Mouse (Mus musculus): ENCODE measurements around the gene Mucl3.

Gene Mucl3

DNA sequence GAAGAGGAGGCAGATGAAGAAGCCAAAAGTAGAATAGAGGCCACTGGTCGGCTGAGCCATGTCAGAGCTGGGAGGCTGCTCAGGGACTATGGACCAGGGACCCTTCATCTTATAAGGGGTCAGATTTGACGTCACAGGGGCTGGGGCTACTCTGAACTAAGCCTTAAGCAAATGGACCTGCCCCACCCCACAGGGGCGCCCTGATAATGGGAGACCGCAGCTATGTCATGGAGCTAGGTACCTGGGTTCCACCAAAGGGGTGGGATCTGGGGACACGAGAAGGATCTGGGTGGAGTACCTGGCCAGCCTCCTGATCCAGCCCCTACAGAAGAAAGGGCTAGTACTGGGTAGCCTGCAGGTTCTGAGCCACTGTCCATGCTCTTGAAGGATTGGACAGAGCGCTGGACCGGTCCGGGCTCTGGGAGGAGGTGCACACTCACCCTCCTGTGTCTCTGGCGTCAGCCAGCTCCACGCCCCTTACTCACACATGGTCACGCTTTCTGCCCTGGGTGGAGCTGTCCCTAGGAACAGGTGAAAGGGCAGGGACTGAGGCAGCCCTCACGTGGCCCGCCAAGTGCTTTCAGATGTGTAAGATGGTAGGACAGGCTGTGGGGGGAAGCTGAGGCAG is at the start of gene Mucl3:
Mucl3 (minus strand) TSS at position 87 of the 628 bp plus-strand sequence.
- no peak for DNase-seq (ENCODE audit: low spot score)

DNA sequence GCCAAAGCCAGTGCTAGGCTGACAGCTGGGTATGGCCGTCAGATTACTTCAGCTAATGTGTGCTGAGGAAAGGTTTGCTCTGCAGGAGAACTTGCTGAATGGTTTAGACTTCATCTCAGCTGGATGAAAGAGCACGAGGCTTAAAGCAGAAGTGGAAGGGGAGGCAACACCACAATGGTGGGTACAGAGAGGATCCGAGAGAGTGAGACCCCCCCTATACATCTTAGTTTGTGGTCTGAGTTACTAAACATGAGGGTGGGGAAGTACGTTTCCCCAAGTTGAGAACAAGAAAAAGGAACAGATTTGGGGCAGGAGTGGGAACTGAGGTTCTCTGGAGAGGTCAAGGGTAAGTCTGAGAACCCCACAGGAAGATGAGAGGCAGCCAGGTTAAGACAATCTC is 48.9 kb upstream of the Mucl3 start:
- DNase-seq (ENCODE audit: low spot score) = no peak

- DNase-seq (ENCODE audit: low spot score) = no peak
These were observed 48.3 kb upstream of the Mucl3 start for GRCm38 (mm10) chr17:35691811-35692210.

- no peak for DNase-seq (ENCODE audit: low spot score)
These were observed 46.6 kb upstream of the Mucl3 start for GRCm38 (mm10) chr17:35689936-35690645.

DNA sequence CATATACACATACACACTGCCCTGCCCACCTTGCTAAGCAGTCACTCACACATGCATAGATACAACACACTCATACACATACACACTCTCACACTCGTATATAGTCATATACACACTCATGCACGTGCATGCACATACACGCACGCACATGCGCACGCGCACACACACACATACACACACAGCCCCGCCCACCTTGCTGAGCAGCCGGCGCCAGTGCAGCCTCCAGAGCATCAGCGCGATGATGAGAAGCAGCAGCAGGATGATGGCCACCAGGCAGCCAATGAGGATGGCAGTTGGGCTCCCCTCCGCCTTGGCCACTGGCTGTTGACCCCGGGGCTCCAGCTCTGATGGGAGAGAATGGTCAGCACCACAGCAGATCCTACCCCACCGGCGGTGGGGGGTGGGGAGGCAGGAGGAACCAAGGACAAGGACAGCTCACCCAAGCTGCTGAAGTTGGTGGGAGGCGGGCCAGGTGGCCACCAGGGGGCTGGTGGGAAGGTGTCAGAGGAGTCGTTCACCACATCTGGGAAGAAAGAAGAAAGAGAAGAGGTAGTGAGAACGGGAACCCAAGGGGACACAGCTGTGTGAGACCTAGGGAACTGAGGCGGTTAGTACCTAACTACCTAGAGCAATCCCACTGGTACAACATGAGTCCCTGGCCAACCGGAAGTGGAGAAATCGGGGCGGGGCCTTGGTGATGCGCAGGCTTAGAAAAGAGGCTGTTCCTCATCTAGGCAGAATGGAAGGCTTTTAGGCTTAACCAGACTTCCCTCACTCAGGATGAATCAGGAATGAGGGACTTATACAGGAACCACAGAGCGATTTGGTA is 45.1 kb upstream of the Mucl3 start:
- no peak for DNase-seq (ENCODE audit: low spot score)

GRCm38 (mm10) chr17:35685061-35685460 is 41.6 kb upstream of the Mucl3 start:
- no peak for DNase-seq (ENCODE audit: low spot score)

DNA sequence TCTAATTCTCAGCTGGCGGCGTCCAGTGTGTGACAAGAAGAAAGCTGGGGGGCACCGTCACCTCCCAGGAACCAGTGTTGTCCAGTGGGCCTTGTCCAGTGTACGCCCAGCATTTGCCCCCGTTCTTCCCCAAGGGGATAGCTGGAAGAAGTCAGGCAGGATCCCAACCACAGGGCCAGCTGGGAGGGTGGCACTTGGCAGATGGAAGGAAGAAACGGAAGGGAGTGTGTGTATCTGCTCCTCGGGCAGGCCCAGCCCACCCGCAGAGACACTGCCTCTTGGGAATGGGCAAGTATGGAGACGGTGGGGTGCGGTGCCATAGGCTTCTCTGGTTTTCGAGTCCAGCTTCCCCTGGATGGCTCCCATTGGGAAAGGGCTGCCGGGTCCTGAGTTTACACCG is 38.5 kb upstream of the Mucl3 start:
- no peak for DNase-seq (ENCODE audit: low spot score)

DNA sequence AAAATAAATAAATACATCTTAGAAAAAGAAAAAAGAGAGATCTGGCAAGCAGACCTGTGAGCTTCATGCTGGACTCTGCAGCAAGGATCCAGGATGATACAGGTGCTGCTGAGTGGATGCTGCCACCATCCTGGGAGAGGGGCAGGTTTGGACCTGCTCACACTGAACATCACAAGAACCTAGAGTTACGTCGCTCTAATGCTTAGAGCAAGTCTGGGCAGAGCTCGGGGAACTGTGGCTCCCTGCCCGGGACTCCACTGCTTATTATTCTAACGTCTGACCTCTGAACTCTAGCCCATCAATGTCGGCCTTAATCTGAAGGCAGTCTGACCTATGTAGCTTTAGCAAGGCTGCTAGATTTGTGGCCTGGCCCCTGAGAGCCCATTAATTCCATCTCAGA is 37.1 kb upstream of the Mucl3 start:
- DNase-seq (ENCODE audit: low spot score) = no peak

- DNase-seq (ENCODE audit: low spot score) = peak; percentile 95
These were observed 30.0 kb upstream of the Mucl3 start, which contains the start of gene Gtf2h4 for GRCm38 (mm10) chr17:35673416-35674035. Gtf2h4 (minus strand) TSS chr17:35673739.

DNA sequence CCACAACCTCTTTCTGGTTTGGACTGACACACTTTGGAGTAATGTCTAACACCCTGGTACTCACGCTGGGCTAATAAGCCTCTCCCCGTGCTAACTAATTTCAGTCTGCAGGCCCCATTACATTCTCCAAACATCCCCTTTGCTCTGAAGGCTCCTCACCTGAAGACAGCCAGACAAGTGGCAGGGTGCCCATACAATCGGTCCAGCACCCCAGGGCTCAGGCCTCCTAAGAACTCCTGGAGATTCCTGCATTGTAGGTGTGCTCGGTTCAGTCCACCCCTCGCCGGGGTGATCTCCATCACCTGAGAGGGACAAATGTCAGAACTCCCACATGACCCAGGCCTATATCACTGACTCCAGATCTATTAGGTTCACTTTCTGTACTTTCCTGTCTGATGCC is 29.0 kb upstream of the Mucl3 start:
- no peak for DNase-seq (ENCODE audit: low spot score)

DNA sequence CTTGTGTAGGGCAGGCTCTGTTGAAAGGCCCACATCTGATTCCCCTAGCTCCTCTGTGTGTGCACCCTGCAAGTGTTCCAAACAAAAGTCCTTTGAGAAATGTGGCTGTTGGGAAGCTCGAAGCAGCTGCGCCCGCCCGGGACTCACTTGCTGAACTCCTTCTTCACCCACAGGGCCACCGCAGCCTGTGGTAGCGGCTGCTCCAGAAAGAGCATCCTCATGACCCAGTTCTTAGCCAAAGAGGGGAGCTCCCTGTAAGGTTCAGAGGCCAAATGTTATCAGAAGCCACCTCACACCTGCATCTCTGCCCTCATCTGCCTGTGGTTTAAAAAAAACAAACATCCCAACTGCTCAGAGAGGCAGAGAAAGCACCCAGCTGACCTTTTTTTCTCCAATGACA is 28.4 kb upstream of the Mucl3 start:
- DNase-seq (ENCODE audit: low spot score) = no peak

DNA sequence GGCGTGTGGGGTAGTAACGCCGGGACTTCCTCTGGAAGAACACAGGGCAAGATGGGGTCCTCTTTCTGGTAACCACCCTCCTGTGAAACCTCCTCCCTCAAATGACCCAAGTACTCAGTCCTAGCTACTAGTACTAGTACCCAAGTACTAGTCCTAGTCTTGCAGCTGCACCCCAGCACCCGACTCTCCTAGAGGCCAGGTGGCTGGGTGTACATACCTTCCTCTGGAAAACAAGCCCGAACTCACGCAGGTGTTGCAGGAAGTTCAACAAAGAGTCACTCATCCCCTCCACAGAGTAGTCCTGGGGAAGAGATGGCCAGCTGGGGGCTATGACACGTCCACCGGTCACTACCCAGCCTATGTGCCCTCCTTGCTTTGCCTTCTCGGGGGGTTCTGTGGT is 26.2 kb upstream of the Mucl3 start:
- no peak for DNase-seq (ENCODE audit: low spot score)

GRCm38 (mm10) chr17:35667334-35668065 is 24.0 kb upstream of the Mucl3 start, which contains the start of gene Vars2:
Vars2 (minus strand) TSS chr17:35667592.
- peak; percentile 96 for DNase-seq (ENCODE audit: low spot score)

DNA sequence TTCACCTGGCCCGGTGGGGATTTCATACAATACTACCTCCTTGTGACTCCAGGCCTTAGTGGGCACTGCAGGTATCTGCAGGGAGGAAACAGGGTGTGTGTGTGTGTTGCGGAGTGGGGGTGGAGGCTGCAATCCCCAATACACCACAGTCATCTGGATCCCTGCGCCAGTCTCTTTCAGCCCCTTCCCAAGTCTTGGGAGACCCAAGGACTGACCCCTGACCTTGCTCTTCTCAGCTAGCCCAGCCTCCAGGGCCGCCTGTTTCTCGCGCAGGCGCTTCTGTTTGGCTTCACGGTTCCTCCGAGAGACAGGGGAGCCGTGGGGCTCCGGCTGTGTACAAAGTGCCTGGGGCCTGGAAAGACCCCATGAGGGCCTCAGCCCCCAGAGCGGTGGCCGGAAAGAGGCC is 23.4 kb upstream of the Mucl3 start:
- no peak for DNase-seq (ENCODE audit: low spot score)

GRCm38 (mm10) chr17:35665957-35666515 is 22.5 kb upstream of the Mucl3 start:
- DNase-seq (ENCODE audit: low spot score) = no peak

GRCm38 (mm10) chr17:35653086-35653485 is 9.6 kb upstream of the Mucl3 start:
- no peak for DNase-seq (ENCODE audit: low spot score)

DNA sequence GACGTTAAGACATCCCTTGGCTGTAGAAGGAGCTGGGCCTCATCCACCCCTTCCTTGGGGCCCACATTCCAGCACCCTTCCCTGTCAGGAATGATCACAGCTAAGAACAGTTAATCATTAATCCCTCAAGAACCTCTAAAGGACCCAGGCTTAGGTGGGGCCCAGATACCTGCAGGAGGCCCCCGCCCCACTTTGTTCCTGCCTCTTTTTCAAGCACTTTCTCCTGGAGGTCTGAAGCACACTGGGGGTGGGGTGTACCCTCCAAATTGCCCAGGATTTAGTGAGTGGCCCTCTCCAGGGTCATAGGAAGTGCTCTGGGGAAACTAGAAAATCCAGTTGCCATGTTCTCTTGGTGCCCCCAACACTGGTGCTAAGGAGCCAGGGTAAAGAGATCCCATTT is 5.9 kb upstream of the Mucl3 start:
- no peak for DNase-seq (ENCODE audit: low spot score)

GRCm38 (mm10) chr17:35639352-35639751 is 4.1 kb downstream of the Mucl3 start:
- DNase-seq (ENCODE audit: low spot score) = no peak

GRCm38 (mm10) chr17:35638475-35639190 is 4.9 kb downstream of the Mucl3 start:
- DNase-seq (ENCODE audit: low spot score) = peak; percentile 42

DNA sequence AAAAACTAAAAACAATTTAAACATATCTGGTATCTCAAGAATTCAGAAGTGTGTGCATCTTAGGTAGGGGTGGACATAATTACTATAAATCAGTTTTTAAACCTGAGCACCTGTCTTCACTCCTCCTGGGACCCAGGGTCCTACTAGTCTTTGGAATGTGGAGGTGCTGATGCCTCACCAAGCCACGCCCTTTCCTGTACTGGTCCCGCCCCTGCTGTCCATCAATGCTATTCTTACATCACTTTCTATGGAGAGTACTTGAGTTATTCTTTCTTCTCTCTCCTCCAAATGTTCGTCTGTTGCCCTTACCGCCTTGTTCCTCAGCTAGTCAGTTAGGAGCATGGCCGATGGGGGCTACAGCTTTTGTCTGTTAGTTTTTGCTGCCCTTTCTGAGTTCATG is 7.1 kb downstream of the Mucl3 start:
- peak; percentile 26 for DNase-seq (ENCODE audit: low spot score)

DNA sequence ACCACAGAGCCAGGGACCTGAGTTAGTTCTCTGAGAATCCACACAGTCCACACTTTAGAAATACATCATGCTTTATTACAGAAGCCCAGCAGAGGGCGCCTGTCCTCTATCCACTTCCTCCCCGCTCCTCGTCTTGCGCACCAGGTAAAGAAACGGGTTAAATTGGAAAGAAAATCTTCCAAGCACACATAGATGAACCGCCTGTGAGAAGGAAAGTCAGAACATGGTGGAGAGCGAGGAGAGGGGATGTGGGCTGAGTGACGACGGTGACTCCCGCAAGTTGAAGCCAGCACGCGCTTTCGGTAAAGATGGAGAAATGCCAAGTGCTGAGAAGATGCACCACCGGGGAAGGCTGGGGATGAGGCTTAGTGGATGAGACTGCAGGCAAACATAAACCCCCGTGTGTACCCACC is 7.8 kb downstream of the Mucl3 start:
- peak; percentile 77 for DNase-seq (ENCODE audit: low spot score)

All from left cerebral cortex, adult 11 months (tissue).